Mouse (Mus musculus) frontal cortex, postnatal 36 days (tissue): ENCODE results near the gene Gkap1.

Experiments
- DNase-seq, 2 experiments: peaks; one replicate each; pipeline ENCODE4 v3.0.0; 2022; ENCODE audit warnings: low spot score in 2 of 2

Gkap1 gene

GRCm38 (mm10) chr13:58201908-58202307 is 73.6 kb downstream of the Gkap1 start:
- no peak for DNase-seq

- DNase-seq = no peak
Observed at GRCm38 (mm10) chr13:58201343-58201742, 74.2 kb downstream of the Gkap1 start.

- no peak for DNase-seq
Observed at GRCm38 (mm10) chr13:58197981-58198640, 77.4 kb downstream of the Gkap1 start.

GRCm38 (mm10) chr13:58197211-58197610 is 78.3 kb downstream of the Gkap1 start:
- DNase-seq = no peak

- DNase-seq = no peak
Observed at GRCm38 (mm10) chr13:58194908-58195307, 80.6 kb downstream of the Gkap1 start.

GRCm38 (mm10) chr13:58193221-58193620 is 82.3 kb downstream of the Gkap1 start:
- DNase-seq = no peak

- peak in 1 of 2 experiments; percentile 27 for DNase-seq
Observed at GRCm38 (mm10) chr13:58192146-58192545, 83.4 kb downstream of the Gkap1 start.

- DNase-seq = no peak
Observed at GRCm38 (mm10) chr13:58191516-58191915, 84.0 kb downstream of the Gkap1 start.

GRCm38 (mm10) chr13:58189473-58189872 is 86.0 kb downstream of the Gkap1 start:
- DNase-seq = peak; percentile 30 to 53

GRCm38 (mm10) chr13:58188412-58188811 is 87.1 kb downstream of the Gkap1 start:
- DNase-seq = peak; percentile 83 to 86

- no peak for DNase-seq
Observed at GRCm38 (mm10) chr13:58187751-58188150, 87.7 kb downstream of the Gkap1 start.

GRCm38 (mm10) chr13:58186281-58186680 is 89.2 kb downstream of the Gkap1 start:
- peak; percentile 24 to 37 for DNase-seq

- DNase-seq = no peak
Observed at GRCm38 (mm10) chr13:58184111-58184510, 91.4 kb downstream of the Gkap1 start.
